Mouse (Mus musculus) liver, adult 2 months (tissue): ENCODE data around the gene Podn.

Experiments used
- CTCF ChIP-seq: fragments of 200-500 bp; IDR thresholded peaks from 2 replicates; pipeline ENCODE4 v1.5.1; 2011; ENCODE audit warnings: low read depth, low read length, control low read depth
- POLR2A ChIP-seq: fragments of 200-500 bp; IDR thresholded peaks from 2 replicates; pipeline ENCODE4 v1.6.1; 2011; ENCODE audit warnings: low read length, control low read depth; ENCODE audit not compliant: insufficient read depth; ENCODE audit errors: extremely low read depth

GRCm38 (mm10) chr4:107996418-107996986, 99.7 kb downstream of the Podn start:
- no peak for TF ChIP-seq POLR2A
- no peak for TF ChIP-seq CTCF
